Mouse (Mus musculus) thymus, adult 2 months (tissue): ENCODE data around the gene Prdm12.

Experiments used
- CTCF ChIP-seq: fragments of 200-500 bp; IDR thresholded peaks from 2 replicates; pipeline ENCODE4 v1.5.1; 2012; ENCODE audit warnings: mild to moderate bottlenecking, control low read depth, low read length, moderate library complexity, borderline replicate concordance; ENCODE audit not compliant: control insufficient read depth, poor library complexity, insufficient read depth; ENCODE audit errors: extremely low read depth
- POLR2A ChIP-seq: fragments of 200-500 bp; IDR thresholded peaks from 2 replicates; pipeline ENCODE4 v1.6.1; 2012; ENCODE audit warnings: mild to moderate bottlenecking, low read length, control low read depth, moderate library complexity; ENCODE audit not compliant: control insufficient read depth, poor library complexity, insufficient read depth; ENCODE audit errors: extremely low read depth

GRCm38 (mm10) chr2:31663804-31664180 lies 24.0 kb downstream of the Prdm12 start:
- TF ChIP-seq CTCF: no peak
- no peak for TF ChIP-seq POLR2A
